Mouse (Mus musculus) testis, adult 2 months (tissue): ENCODE results near the gene Me1. TPM values are rescaled to one million over a fixed set of nuclear protein-coding genes. Genes with fewer than 3 reads are reported as not detected.

Source experiments
- H3K27ac ChIP-seq: fragments of 200-500 bp; 2 replicates; pipeline ENCODE4 v1.5.1; 2012; ENCODE audit warnings: low read depth, low read length; ENCODE audit not compliant: control insufficient read depth, insufficient read depth
- H3K27me3 ChIP-seq: fragments of 200-500 bp; 2 replicates; pipeline ENCODE4 v1.6.1; 2012; ENCODE audit warnings: mild to moderate bottlenecking, low read length, moderate library complexity; ENCODE audit not compliant: control insufficient read depth, insufficient read depth
- H3K36me3 ChIP-seq: fragments of 200-500 bp; 2 replicates; pipeline ENCODE4 v1.6.1; 2012; ENCODE audit warnings: mild to moderate bottlenecking, low read length; ENCODE audit not compliant: control insufficient read depth, insufficient read depth
- H3K4me1 ChIP-seq: fragments of 200-500 bp; 2 replicates; pipeline ENCODE4 v1.6.1; 2012; ENCODE audit warnings: low read length; ENCODE audit not compliant: control insufficient read depth, insufficient read depth
- H3K4me3 ChIP-seq: fragments of 200-500 bp; 2 replicates; pipeline ENCODE4 v1.5.1; 2012; ENCODE audit warnings: low read depth, mild to moderate bottlenecking, low read length, moderate library complexity, mixed read lengths; ENCODE audit not compliant: control insufficient read depth
- CTCF ChIP-seq: fragments of 200-500 bp; IDR thresholded peaks from 2 replicates; pipeline ENCODE4 v1.5.1; 2012; ENCODE audit warnings: low read depth, mild to moderate bottlenecking, inconsistent platforms, low read length, moderate library complexity; ENCODE audit not compliant: control insufficient read depth, insufficient read depth, insufficient replicate concordance
- POLR2A ChIP-seq: fragments of 200-500 bp; IDR thresholded peaks from 2 replicates; pipeline ENCODE4 v1.6.1; 2012; ENCODE audit warnings: low read depth, mild to moderate bottlenecking, inconsistent platforms, low read length, moderate library complexity; ENCODE audit not compliant: control insufficient read depth
- polyA plus RNA-seq: library from polyadenylated mRNA; depleted of rRNA; stranded (reverse); fragments of >200 nt; gene quantifications from 2 replicates; pipeline ENCODE4 v1.2.3, GENCODE M21; 2012

Gene Me1
- polyA plus RNA-seq, 1 experiment, result 144 TPM

- no peaks in the 10 kb centered on the region; the same call in 1 of the 2 replicates for H3K36me3 ChIP-seq
These were observed 34.5 kb downstream of the Me1 start for GRCm38 (mm10) chr9:86661266-86661665.

GRCm38 (mm10) chr9:86660327-86660726 lies 35.4 kb downstream of the Me1 start:
- Histone ChIP-seq H3K4me3 (no peak overlapping the region), H3K4me1 (no peaks in the 10 kb centered on the region), H3K36me3 (no peaks in the 10 kb centered on the region; the same call in 1 of the 2 replicates), H3K27me3 (no peaks in the 10 kb centered on the region), H3K27ac (no peak overlapping the region)
- TF ChIP-seq CTCF (no peak), POLR2A (no peak)

More at GRCm38 (mm10) chr9:86661266-86661665, 34.5 kb downstream of the Me1 start:
- Histone ChIP-seq H3K4me1 (no peaks in the 10 kb centered on the region), H3K27ac (no peak overlapping the region), H3K4me3 (no peak overlapping the region), H3K27me3 (no peaks in the 10 kb centered on the region)
- TF ChIP-seq POLR2A, result no peak
- TF ChIP-seq CTCF, result no peak

GRCm38 (mm10) chr9:86658347-86658746 lies 37.4 kb downstream of the Me1 start:
- no peaks in the 10 kb centered on the region; the same call in 1 of the 2 replicates for H3K36me3 ChIP-seq
- no peaks in the 10 kb centered on the region for H3K4me1 ChIP-seq
- H3K4me3 ChIP-seq, result no peak overlapping the region
- H3K27ac ChIP-seq, result no peak overlapping the region
- no peaks in the 10 kb centered on the region for H3K27me3 ChIP-seq
- no peak for TF ChIP-seq POLR2A
- TF ChIP-seq CTCF, result no peak

GRCm38 (mm10) chr9:86652194-86652593 lies 43.6 kb downstream of the Me1 start:
- no peak overlapping the region for H3K27ac ChIP-seq
- no peaks in the 10 kb centered on the region for H3K4me1 ChIP-seq
- H3K36me3 ChIP-seq, result no peaks in the 10 kb centered on the region
- H3K27me3 ChIP-seq, result no peaks in the 10 kb centered on the region
- TF ChIP-seq CTCF (no peak), POLR2A (no peak)
- H3K4me3 ChIP-seq, result no peak overlapping the region

- H3K27ac ChIP-seq, result no peak overlapping the region
- no peaks in the 10 kb centered on the region for H3K27me3 ChIP-seq
- TF ChIP-seq CTCF (no peak), POLR2A (no peak)
These were observed 44.5 kb downstream of the Me1 start for GRCm38 (mm10) chr9:86651254-86651653.

GRCm38 (mm10) chr9:86650822-86651221 lies 44.9 kb downstream of the Me1 start:
- TF ChIP-seq POLR2A (no peak), CTCF (no peak)
- H3K36me3 ChIP-seq, result no peaks in the 10 kb centered on the region
- H3K4me1 ChIP-seq, result no peaks in the 10 kb centered on the region
- no peak overlapping the region for H3K4me3 ChIP-seq
- H3K27me3 ChIP-seq, result no peaks in the 10 kb centered on the region
- no peak overlapping the region for H3K27ac ChIP-seq

More at GRCm38 (mm10) chr9:86651254-86651653, 44.5 kb downstream of the Me1 start:
- H3K36me3 ChIP-seq, result no peaks in the 10 kb centered on the region
- H3K4me1 ChIP-seq, result no peaks in the 10 kb centered on the region
- H3K4me3 ChIP-seq, result no peak overlapping the region

- no peaks in the 10 kb centered on the region for H3K27me3 ChIP-seq
- no peaks in the 10 kb centered on the region for H3K36me3 ChIP-seq
- H3K4me3 ChIP-seq, result no peak overlapping the region
- no peak for TF ChIP-seq CTCF
- TF ChIP-seq POLR2A, result no peak
- no peak overlapping the region for H3K27ac ChIP-seq
- H3K4me1 ChIP-seq, result no peaks in the 10 kb centered on the region
These were observed 47.7 kb downstream of the Me1 start for GRCm38 (mm10) chr9:86647931-86648550.
